8 mouse cellular contexts compared by ENCODE assay signal in genomic region chr3:87859813-87860212, GRCm38 (mm10). TPM values are rescaled to one million over a fixed set of nuclear protein-coding genes. Genes with fewer than 3 reads are reported as not detected.
A peak's percentile ranks its signal among the peaks of the same experiment; 100 is the strongest.
DNase-seq lines count a peak whose midpoint lies in the region; ATAC-seq lines count a peak whose summit lies in the region.

No protein-coding gene starts in this region.

- DNase-seq in urinary bladder, postnatal 14 days (ENCODE audit: low spot score), result peak; percentile 67
- DNase-seq in urinary bladder, adult 2 months (ENCODE audit: low spot score), result no peak
- DNase-seq in cerebellum, adult 8-10 months, result peak; percentile 43
- peak; percentile 79 to 80 for DNase-seq in left cerebral cortex, postnatal 14 days (ENCODE audit: low spot score in 2 of 2)
- peak; percentile 47 to 75 for DNase-seq in spleen, postnatal 4 days (ENCODE audit: low spot score in 2 of 2)

- H3K4me1 ChIP-seq in intestine, embryonic 16.5 days (ENCODE audit: control insufficient read depth, insufficient read depth, low read length), result peaks cover 6% of the 10 kb centered on the region; the same call in 1 of the 2 replicates
- no peaks in the 10 kb centered on the region for H3K4me1 ChIP-seq in midbrain, embryonic 16.5 days (ENCODE audit: control insufficient read depth, insufficient read depth, low read length)

- no peak overlapping the region for H3K4me3 ChIP-seq in intestine, embryonic 16.5 days (ENCODE audit: low read length)
- no peak overlapping the region for H3K4me3 ChIP-seq in midbrain, embryonic 16.5 days (ENCODE audit: low read depth, low read length)

- no peak overlapping the region for H3K4me2 ChIP-seq in intestine, embryonic 16.5 days (ENCODE audit: low read depth, low read length)
- H3K4me2 ChIP-seq in midbrain, embryonic 16.5 days (ENCODE audit: low read length), result no peak overlapping the region

- H3K9ac ChIP-seq in intestine, embryonic 16.5 days (ENCODE audit: low read depth, low read length), result no peak overlapping the region
- no peak overlapping the region for H3K9ac ChIP-seq in midbrain, embryonic 16.5 days (ENCODE audit: low read depth, low read length)

- no peaks in the 10 kb centered on the region for H3K9me3 ChIP-seq in intestine, embryonic 16.5 days (ENCODE audit: control insufficient read depth, low read length)
- no peaks in the 10 kb centered on the region for H3K9me3 ChIP-seq in midbrain, embryonic 16.5 days (replicated peaks; ENCODE audit: control insufficient read depth, low read length, poor library complexity, severe bottlenecking)

- peaks cover 25% of the 10 kb centered on the region for H3K36me3 ChIP-seq in intestine, embryonic 16.5 days (ENCODE audit: control insufficient read depth, insufficient read depth, low read length)
- H3K36me3 ChIP-seq in midbrain, embryonic 16.5 days (ENCODE audit: control insufficient read depth, insufficient read depth, low read length), result peaks cover 39% of the 10 kb centered on the region

- intact Hi-C loops in left cerebral cortex, postnatal 14 days (cut with DNase I), result loop anchor here (5.0 kb wide), 1 partner anchor 88 kb away; no protein-coding TSS in a partner anchor

- H3K27ac ChIP-seq in intestine, embryonic 16.5 days (ENCODE audit: low read length), result no peak overlapping the region
- no peak overlapping the region for H3K27ac ChIP-seq in midbrain, embryonic 16.5 days (ENCODE audit: low read length)

- no peaks in the 10 kb centered on the region for H3K27me3 ChIP-seq in intestine, embryonic 16.5 days (replicated peaks; ENCODE audit: control insufficient read depth, insufficient read depth, low read length)
- no peaks in the 10 kb centered on the region for H3K27me3 ChIP-seq in midbrain, embryonic 16.5 days (ENCODE audit: control insufficient read depth, insufficient read depth, low read depth, low read length)

- peak; percentile 90 for ATAC-seq in frontal cortex, adult (ENCODE audit: low TSS enrichment)
- peak; percentile 65 for ATAC-seq in intestine, embryonic 16.5 days
- ATAC-seq in midbrain, embryonic 16.5 days, result peak; percentile 70; the same call in 1 of the 2 replicates

- 27% methylated on average over 3 of the region's 3 CpGs for WGBS in intestine, embryonic 16.5 days
- 24% methylated on average over 3 of the region's 3 CpGs for WGBS in midbrain, embryonic 16.5 days

RNA-seq across cellular contexts. Expression of gene Sh2d2a, which starts 13.3 kb away (rescaled TPM):
- polyA plus RNA-seq in urinary bladder, adult 2 months (2012; rRNA removed), result 0.65 and 0.87 TPM in 2 replicates
- polyA plus RNA-seq in intestine, embryonic 16.5 days (2015; fragmentation: Nextera tagmentation; extraction: Ambion mirVana), result 0.36 and 0.37 TPM in 2 replicates
- total RNA-seq in left cerebral cortex, postnatal 14 days (2021), result not detected
- polyA plus RNA-seq in midbrain, embryonic 16.5 days (2015; fragmentation: Nextera tagmentation; extraction: Ambion mirVana), result not detected in 2 replicates

RNA-seq across cellular contexts. Expression of gene Prcc, which starts 25.6 kb away (rescaled TPM):
- polyA plus RNA-seq in urinary bladder, adult 2 months (2012; rRNA removed), result 26.2 and 30.0 TPM in 2 replicates
- 9.8 and 10.7 TPM in 2 replicates for polyA plus RNA-seq in intestine, embryonic 16.5 days (2015; fragmentation: Nextera tagmentation; extraction: Ambion mirVana)
- 10 to 100 TPM; 64.4 to 65.9 TPM for total RNA-seq in left cerebral cortex, postnatal 14 days (2021)
- polyA plus RNA-seq in midbrain, embryonic 16.5 days (2015; fragmentation: Nextera tagmentation; extraction: Ambion mirVana), result 15.3 and 16.3 TPM in 2 replicates

RNA-seq across cellular contexts. Expression of gene Pear1, which starts 35.7 kb away (rescaled TPM):
- 21.1 and 26.5 TPM in 2 replicates for polyA plus RNA-seq in urinary bladder, adult 2 months (2012; rRNA removed)
- polyA plus RNA-seq in intestine, embryonic 16.5 days (2015; fragmentation: Nextera tagmentation; extraction: Ambion mirVana), result 22.2 and 22.5 TPM in 2 replicates
- 1 to 10 TPM; 7.3 to 9.1 TPM for total RNA-seq in left cerebral cortex, postnatal 14 days (2021)
- 6.6 and 6.7 TPM in 2 replicates for polyA plus RNA-seq in midbrain, embryonic 16.5 days (2015; fragmentation: Nextera tagmentation; extraction: Ambion mirVana)

RNA-seq across cellular contexts. Expression of gene Hdgf, which starts 46.3 kb away (rescaled TPM):
- polyA plus RNA-seq in urinary bladder, adult 2 months (2012; rRNA removed), result 151 and 152 TPM in 2 replicates
- 75.5 and 76.0 TPM in 2 replicates for polyA plus RNA-seq in intestine, embryonic 16.5 days (2015; fragmentation: Nextera tagmentation; extraction: Ambion mirVana)
- 100 to 1,000 TPM; 130 to 139 TPM for total RNA-seq in left cerebral cortex, postnatal 14 days (2021)
- 144 and 154 TPM in 2 replicates for polyA plus RNA-seq in midbrain, embryonic 16.5 days (2015; fragmentation: Nextera tagmentation; extraction: Ambion mirVana)

RNA-seq across cellular contexts. Expression of gene Mrpl24, which starts 59.5 kb away (rescaled TPM):
- polyA plus RNA-seq in urinary bladder, adult 2 months (2012; rRNA removed), result 120 and 132 TPM in 2 replicates
- 78.7 and 80.6 TPM in 2 replicates for polyA plus RNA-seq in intestine, embryonic 16.5 days (2015; fragmentation: Nextera tagmentation; extraction: Ambion mirVana)
- 10 to 100 TPM; 45.5 to 48.5 TPM for total RNA-seq in left cerebral cortex, postnatal 14 days (2021)
- 47.8 and 51.6 TPM in 2 replicates for polyA plus RNA-seq in midbrain, embryonic 16.5 days (2015; fragmentation: Nextera tagmentation; extraction: Ambion mirVana)
